Comparison of ENCODE assay signal across 15 mouse cellular contexts in the genomic region with DNA sequence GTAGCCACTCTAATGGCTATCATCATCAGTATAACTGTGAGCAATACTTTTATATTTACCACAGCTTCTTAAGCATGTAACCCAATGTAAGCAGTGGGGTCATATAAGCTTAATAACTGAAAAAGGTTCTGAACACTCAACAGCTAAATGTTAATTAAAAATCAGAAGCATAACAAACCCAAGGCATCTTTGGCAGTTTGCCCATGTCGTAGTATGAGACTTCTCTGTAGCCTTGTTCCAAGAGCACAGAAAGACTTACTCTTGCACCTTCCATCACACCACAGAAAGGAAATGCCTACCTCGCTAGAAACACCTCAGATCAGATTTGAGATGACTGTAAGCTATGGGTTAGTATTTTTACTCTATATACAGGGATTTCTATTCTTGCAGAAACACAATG.
"Had no signal": no experiment of that assay in that cellular context is flagged by ENCODE, and none has a peak within 500 bp of the region (broad histone marks: within the 10 kb centered on the region; RNA-seq: fewer than 3 reads in every experiment).

No protein-coding gene starts in this region.

- DNase-seq: kidney, adult 2 months; liver; liver, embryonic 13.5 days; liver, postnatal 0 days; lung, postnatal 36 days; right cerebral cortex, postnatal 4 days; spleen, adult 18-20 months; thymus, adult 18-20 months; thymus, postnatal 14 days had no signal

- H3K27ac ChIP-seq: intestine, embryonic 15.5 days; kidney, embryonic 15.5 days; left cerebral cortex, adult 2 months; limb, embryonic 12.5 days; liver, embryonic 13.5 days had no signal

- H3K4me1 ChIP-seq: intestine, embryonic 15.5 days; kidney, embryonic 15.5 days; limb, embryonic 12.5 days; liver, embryonic 13.5 days had no signal

- H3K4me3 ChIP-seq: intestine, embryonic 15.5 days; kidney, embryonic 15.5 days; left cerebral cortex, adult 2 months; limb, embryonic 12.5 days; liver, embryonic 13.5 days had no signal

- H3K36me3 ChIP-seq: intestine, embryonic 15.5 days; kidney, embryonic 15.5 days; limb, embryonic 12.5 days; liver, embryonic 13.5 days had no signal

- H3K4me2 ChIP-seq: intestine, embryonic 15.5 days; kidney, embryonic 15.5 days; limb, embryonic 12.5 days; liver, embryonic 13.5 days had no signal

- ATAC-seq: intestine, embryonic 15.5 days; liver, postnatal 0 days; lung, postnatal 0 days; midbrain, embryonic 16.5 days had no signal

- H3K27me3 ChIP-seq: intestine, embryonic 15.5 days; kidney, embryonic 15.5 days; limb, embryonic 12.5 days; liver, embryonic 13.5 days had no signal

- H3K9ac ChIP-seq: intestine, embryonic 15.5 days; kidney, embryonic 15.5 days; limb, embryonic 12.5 days; liver, embryonic 13.5 days; liver, postnatal 0 days had no signal

- H3K9me3 ChIP-seq: intestine, embryonic 15.5 days; kidney, embryonic 15.5 days; limb, embryonic 12.5 days; liver, embryonic 13.5 days had no signal
